Mouse (Mus musculus) midbrain, postnatal 0 days (tissue): ENCODE data around the gene Rho. TPM values are rescaled to one million over a fixed set of nuclear protein-coding genes. Genes with fewer than 3 reads are reported as not detected.
A peak's percentile ranks its signal among the peaks of the same experiment; 100 is the strongest.

ENCODE experiments used
- ATAC-seq: fragments of 200-750 bp; cut with Nextera tagmentation; 2 replicates; pipeline ENCODE4 v1.8.0; 2017; ENCODE audit warnings: moderate number of reproducible peaks, mild to moderate bottlenecking, moderate TSS enrichment, moderate library complexity; ENCODE audit not compliant: low FRiP score
- DNase-seq: peaks from one replicate; pipeline ENCODE4 v3.0.0-alpha.2; 2015; ENCODE audit warnings: low spot score
- H3K27ac ChIP-seq: fragments of 300-500 bp; sonication (generic); 2 replicates; pipeline ENCODE4 v1.5.1; 2014; ENCODE audit warnings: low read depth, mild to moderate bottlenecking, low read length, mixed read lengths
- H3K27me3 ChIP-seq: fragments of 300-500 bp; sonication (generic); 2 replicates; pipeline ENCODE4 v1.6.1; 2014; ENCODE audit warnings: low read length, control low read depth, mixed read lengths; ENCODE audit not compliant: insufficient read depth
- H3K36me3 ChIP-seq: fragments of 300-500 bp; sonication (generic); 2 replicates; pipeline ENCODE4 v1.6.1; 2014; ENCODE audit warnings: low read length, control low read depth, mixed read lengths; ENCODE audit not compliant: insufficient read depth
- H3K4me1 ChIP-seq: fragments of 300-500 bp; sonication (generic); 2 replicates; pipeline ENCODE4 v1.6.1; 2014; ENCODE audit warnings: mild to moderate bottlenecking, control low read depth, antibody characterized with exemption, low read length, mixed read lengths; ENCODE audit not compliant: insufficient read depth
- H3K4me2 ChIP-seq: fragments of 300-500 bp; sonication (generic); 2 replicates; pipeline ENCODE4 v1.6.1; 2014; ENCODE audit warnings: low read depth, mild to moderate bottlenecking, low read length, mixed read lengths; ENCODE audit not compliant: poor library complexity, severe bottlenecking
- H3K4me3 ChIP-seq: fragments of 300-500 bp; sonication (generic); 2 replicates; pipeline ENCODE4 v1.5.1; 2014; ENCODE audit warnings: low read depth, mild to moderate bottlenecking, low read length, moderate library complexity
- H3K9ac ChIP-seq: fragments of 300-500 bp; sonication (generic); replicated peaks from 2 replicates; pipeline ENCODE4 v1.6.1; 2014; ENCODE audit warnings: mild to moderate bottlenecking, low read length, moderate library complexity, mixed read lengths; ENCODE audit not compliant: poor library complexity, severe bottlenecking
- H3K9me3 ChIP-seq: fragments of 300-500 bp; sonication (generic); 2 replicates; pipeline ENCODE4 v1.6.1; 2016; ENCODE audit warnings: low read length, control low read depth
- CTCF ChIP-seq: IDR thresholded peaks from 2 replicates; pipeline ENCODE4 v1.5.1; 2016; ENCODE audit warnings: antibody characterized with exemption, mild to moderate bottlenecking
- WGBS: fragments of 180-500 bp; shearing (Covaris S2); extraction: QIAGEN DNeasy Blood & Tissue Kit; methylation state at CpG from one replicate; pipeline ENCODE4 v1.1.7; 2014; 5-methylcytosine and 5-hydroxymethylcytosine counted together
- polyA plus RNA-seq: library from polyadenylated mRNA; unstranded; fragments of >200 nt; fragmentation: Nextera tagmentation; extraction: Ambion mirVana; gene quantifications from 2 replicates; pipeline ENCODE4 v1.2.1, GENCODE M21; 2015
- total RNA-seq: library from RNA; depleted of rRNA; stranded (reverse); fragments of >200 nt; gene quantifications from 2 replicates; pipeline ENCODE4 v1.2.3, GENCODE M21; 2014

Gene Rho
- total and polyA plus RNA-seq, 2 experiments from 2014 or later: 0.11 to 0.12 TPM

- Histone ChIP-seq H3K4me1 (no peaks in the 10 kb centered on the region), H3K27ac (no peak overlapping the region; the same call in 1 of the 2 replicates), H3K9me3 (no peaks in the 10 kb centered on the region), H3K27me3 (no peaks in the 10 kb centered on the region), H3K9ac (no peak overlapping the region), H3K36me3 (peaks cover 33% of the 10 kb centered on the region), H3K4me2 (no peak overlapping the region), H3K4me3 (no peak overlapping the region)
- no peak for TF ChIP-seq CTCF
- DNase-seq: peak; percentile 80
- 23% methylated on average over 8 of the region's 8 CpGs for WGBS
- peak; percentile 52; the same call in 1 of the 2 replicates for ATAC-seq
Measured at GRCm38 (mm10) chr6:115891497-115892061, 40.0 kb upstream of the Rho start.

- Histone ChIP-seq H3K27ac (no peak overlapping the region), H3K36me3 (peaks cover 30% of the 10 kb centered on the region), H3K4me3 (no peak overlapping the region), H3K4me1 (no peaks in the 10 kb centered on the region), H3K9ac (no peak overlapping the region), H3K27me3 (no peaks in the 10 kb centered on the region), H3K9me3 (no peaks in the 10 kb centered on the region), H3K4me2 (no peak overlapping the region)
- DNase-seq (no peak), ATAC-seq (no peak)
- WGBS: 68% methylated on average over 3 of the region's 3 CpGs
- no peak for TF ChIP-seq CTCF
Measured at GRCm38 (mm10) chr6:115892363-115892762, 39.2 kb upstream of the Rho start.

GRCm38 (mm10) chr6:115896346-115896745, 35.2 kb upstream of the Rho start:
- ATAC-seq (no peak), DNase-seq (no peak)
- Histone ChIP-seq H3K9ac (no peak overlapping the region), H3K4me1 (no peaks in the 10 kb centered on the region), H3K27ac (no peak overlapping the region), H3K27me3 (no peaks in the 10 kb centered on the region), H3K36me3 (peaks cover 29% of the 10 kb centered on the region; the same call in 1 of the 2 replicates), H3K9me3 (no peaks in the 10 kb centered on the region), H3K4me2 (no peak overlapping the region), H3K4me3 (no peak overlapping the region)
- no peak for TF ChIP-seq CTCF
- WGBS: 59% methylated on average over 1 of the region's 1 CpGs

- WGBS: 75% methylated on average over 4 of the region's 4 CpGs
- no peaks in the 10 kb centered on the region for H3K4me1 ChIP-seq
- TF ChIP-seq CTCF: no peak
- H3K27ac ChIP-seq: no peak overlapping the region
- H3K4me3 ChIP-seq: no peak overlapping the region
- H3K36me3 ChIP-seq: peaks cover 29% of the 10 kb centered on the region; the same call in 1 of the 2 replicates
- H3K27me3 ChIP-seq: no peaks in the 10 kb centered on the region
- H3K4me2 ChIP-seq: no peak overlapping the region
- ATAC-seq (no peak), DNase-seq (no peak)
- no peak overlapping the region for H3K9ac ChIP-seq
- H3K9me3 ChIP-seq: no peaks in the 10 kb centered on the region
Measured at GRCm38 (mm10) chr6:115897117-115897516, 34.4 kb upstream of the Rho start.

- H3K9ac ChIP-seq: no peak overlapping the region
- H3K4me1 ChIP-seq: no peaks in the 10 kb centered on the region
- H3K36me3 ChIP-seq: peaks cover 29% of the 10 kb centered on the region
- DNase-seq (no peak), ATAC-seq (no peak)
- no peak overlapping the region for H3K27ac ChIP-seq
- H3K4me2 ChIP-seq: no peak overlapping the region
- no peak overlapping the region for H3K4me3 ChIP-seq
- no peaks in the 10 kb centered on the region for H3K27me3 ChIP-seq
- H3K9me3 ChIP-seq: no peaks in the 10 kb centered on the region
- WGBS: 80% methylated on average over 7 of the region's 7 CpGs
- no peak for TF ChIP-seq CTCF
Measured at GRCm38 (mm10) chr6:115897926-115898520, 33.5 kb upstream of the Rho start.

GRCm38 (mm10) chr6:115901062-115901461, 30.5 kb upstream of the Rho start:
- Histone ChIP-seq H3K9me3 (no peaks in the 10 kb centered on the region), H3K9ac (no peak overlapping the region), H3K4me3 (no peak overlapping the region), H3K27ac (no peak overlapping the region), H3K4me2 (no peak overlapping the region), H3K4me1 (no peaks in the 10 kb centered on the region), H3K36me3 (peaks cover 41% of the 10 kb centered on the region), H3K27me3 (no peaks in the 10 kb centered on the region)
- DNase-seq (peak; percentile 80), ATAC-seq (no peak; the same call in 1 of the 2 replicates)
- TF ChIP-seq CTCF: peak; percentile 86
- WGBS: 28% methylated on average over 3 of the region's 3 CpGs
